Mouse (Mus musculus): Measurements from ENCODE around the gene Paqr3.

The Paqr3 gene

DNA sequence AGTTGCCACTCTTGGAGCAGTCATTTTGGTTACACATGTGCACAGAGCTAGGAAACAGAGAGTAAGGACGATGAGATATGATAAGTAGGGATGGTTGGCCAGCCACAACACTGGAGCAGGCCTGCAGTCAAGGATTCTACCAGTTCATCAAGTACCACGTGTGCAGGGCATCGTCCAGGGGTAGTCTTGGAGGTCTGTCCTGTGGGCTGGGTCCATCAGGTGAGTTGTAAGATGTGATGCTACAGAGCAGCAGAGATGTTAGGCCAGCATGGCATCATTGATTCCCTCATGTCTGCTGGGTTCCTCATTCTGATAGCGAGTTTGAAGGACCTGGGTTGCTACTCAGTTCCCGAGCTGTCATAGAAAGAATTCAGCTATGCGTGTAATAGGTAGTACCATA lies 26.3 kb downstream of the Paqr3 start:
- no peak for DNase-seq (ENCODE audit: low read depth, low spot score)

DNA sequence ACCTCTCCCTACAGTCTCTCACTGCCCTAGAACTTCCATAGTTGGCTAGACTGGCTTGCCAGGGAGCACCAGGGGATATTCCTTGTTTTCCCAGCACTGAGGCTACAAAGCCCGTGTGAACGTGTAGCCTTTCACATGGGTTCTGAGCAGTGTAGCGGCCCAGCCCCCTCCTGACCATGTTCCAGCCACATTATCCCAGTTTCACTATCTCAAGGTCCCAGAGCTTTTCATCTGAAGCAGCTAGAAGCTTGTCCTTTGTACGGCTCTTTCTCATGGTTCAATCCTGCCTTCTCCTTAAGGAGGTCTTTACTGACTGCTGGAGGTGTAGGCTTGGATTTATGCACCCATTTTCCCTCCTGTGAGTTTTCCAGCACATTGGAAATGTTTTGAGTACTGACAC lies 26.9 kb downstream of the Paqr3 start:
- DNase-seq (ENCODE audit: low read depth, low spot score) = no peak

DNA sequence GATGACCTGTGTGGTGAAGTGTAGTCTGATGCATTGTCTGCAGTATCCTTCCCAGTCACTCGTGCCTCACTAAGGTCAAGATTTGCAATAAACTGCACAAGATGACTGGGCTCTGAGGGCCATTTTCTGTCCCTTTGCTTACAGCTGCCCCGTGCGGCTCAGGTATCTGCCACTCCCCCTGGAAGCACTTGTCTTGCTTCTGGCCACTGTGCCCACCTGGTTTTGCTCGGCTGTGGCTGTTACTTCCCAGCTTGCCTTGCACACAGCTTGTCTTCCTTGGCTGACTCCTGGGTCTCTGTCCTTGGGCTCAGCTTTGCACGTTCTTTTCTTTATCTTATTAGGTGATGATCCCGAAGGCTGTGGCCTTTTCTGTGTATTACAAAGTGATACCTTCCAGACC lies 27.7 kb downstream of the Paqr3 start:
- no peak for DNase-seq (ENCODE audit: low read depth, low spot score)

DNA sequence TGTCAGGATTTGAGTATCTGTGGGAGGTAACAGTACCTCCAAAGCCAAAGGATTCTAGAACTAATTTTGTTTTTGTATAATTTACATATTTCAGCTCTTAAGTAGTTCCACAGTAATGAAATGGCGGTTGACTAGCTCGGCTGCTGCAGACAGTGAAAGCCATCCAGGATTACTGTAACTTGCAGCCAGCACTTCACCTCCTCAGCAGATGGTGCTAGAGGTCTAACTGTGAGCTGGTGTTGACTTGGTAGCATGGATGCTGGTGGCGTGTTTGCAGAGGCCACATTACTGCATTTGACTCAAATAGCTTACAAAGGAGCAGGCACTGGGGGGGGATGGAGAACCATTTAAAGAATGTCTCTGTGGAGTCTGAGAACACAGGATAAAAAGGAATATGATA lies 29.9 kb downstream of the Paqr3 start:
- peak; percentile 63 for DNase-seq (ENCODE audit: low read depth, low spot score)

DNA sequence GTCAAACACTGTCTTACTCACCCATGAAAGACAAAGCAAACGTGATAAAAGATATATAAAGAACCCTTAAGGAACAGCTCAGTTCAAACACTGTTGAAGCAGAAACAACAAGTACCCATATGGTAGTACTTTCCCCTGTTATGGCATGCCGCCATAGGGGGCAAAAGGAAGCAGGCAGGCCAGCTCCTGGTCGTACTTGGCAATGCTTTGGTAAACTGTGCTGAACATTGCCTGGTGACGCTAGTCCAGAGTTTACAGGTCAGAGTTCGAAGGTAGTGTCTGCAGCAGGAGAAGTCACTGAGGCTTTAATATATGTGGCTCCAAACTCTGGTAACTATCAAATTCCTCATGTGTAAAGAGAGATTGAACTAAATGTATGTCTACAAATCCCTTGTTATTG lies 32.8 kb downstream of the Paqr3 start:
- no peak for DNase-seq (ENCODE audit: low read depth, low spot score)

DNA sequence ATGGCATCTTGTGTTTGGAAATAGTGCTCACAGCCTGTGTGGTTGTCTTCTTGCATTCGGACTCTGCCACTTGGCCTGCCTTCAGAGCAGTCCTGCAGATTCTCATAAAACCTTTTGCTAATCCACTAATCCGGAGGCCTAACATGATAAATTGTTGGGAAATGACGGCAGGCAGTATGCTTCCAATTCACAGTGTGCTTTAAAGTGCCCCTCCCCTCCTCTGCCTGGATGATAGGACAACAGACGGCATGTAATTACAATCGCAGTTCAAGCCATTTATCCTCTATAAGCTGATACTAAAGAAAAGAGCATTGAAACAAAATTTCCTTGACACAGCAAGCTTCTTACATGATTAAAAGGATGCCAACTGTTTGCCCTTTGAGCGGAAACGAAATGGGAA lies 33.7 kb downstream of the Paqr3 start:
- no peak for DNase-seq (ENCODE audit: low read depth, low spot score)

DNA sequence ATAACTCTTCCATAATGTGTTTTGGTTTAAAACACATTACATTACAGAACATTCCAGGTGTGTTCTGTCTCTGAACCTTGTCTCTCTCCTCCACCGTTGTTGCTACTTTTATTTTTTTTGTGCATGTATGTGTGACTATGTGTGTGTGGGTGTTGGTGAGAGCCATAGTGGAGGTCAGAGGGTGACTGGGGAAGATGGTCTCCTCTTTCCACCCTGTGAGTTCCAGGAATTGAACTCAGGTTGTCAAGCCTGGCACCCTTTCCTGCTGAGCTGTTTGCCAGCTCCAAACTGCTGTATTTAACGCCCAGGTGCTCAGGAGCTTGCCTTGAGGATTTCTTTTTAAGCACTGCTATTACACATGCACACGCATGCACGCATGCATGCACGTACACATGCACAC lies 35.2 kb downstream of the Paqr3 start:
- no peak for DNase-seq (ENCODE audit: low read depth, low spot score)

DNA sequence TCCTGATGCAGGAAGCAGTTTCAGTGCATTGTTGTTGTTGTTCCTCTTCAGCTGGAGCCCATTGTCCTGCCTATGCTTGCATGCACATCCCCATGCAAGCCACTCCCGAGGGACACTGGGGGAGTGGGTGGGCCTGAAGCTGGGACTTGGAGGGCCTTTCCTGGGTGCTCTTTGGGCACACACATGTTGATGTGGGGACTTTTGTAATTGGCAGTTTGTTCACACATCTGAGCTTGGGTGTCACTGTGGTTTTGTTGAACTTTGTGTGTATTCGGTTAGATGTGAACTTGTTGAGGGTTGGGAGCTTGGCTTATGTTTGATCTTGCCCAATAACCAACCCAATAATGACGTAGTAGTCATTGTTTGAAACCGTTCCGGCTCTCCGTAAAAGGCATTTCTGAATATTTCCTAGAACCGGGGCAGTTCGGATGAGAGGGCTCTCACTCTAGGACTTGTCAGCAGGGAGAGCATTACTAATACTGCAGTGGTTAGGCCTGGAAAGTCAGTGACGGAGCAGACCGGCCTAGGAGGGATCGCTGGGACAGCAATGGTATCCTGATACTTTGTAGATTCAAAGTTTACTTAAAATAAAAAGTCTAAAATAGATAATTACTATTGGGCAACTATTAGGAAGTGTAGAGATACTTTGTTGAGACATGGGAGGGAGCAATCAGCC lies 35.8 kb downstream of the Paqr3 start:
- DNase-seq (ENCODE audit: low read depth, low spot score) = no peak

DNA sequence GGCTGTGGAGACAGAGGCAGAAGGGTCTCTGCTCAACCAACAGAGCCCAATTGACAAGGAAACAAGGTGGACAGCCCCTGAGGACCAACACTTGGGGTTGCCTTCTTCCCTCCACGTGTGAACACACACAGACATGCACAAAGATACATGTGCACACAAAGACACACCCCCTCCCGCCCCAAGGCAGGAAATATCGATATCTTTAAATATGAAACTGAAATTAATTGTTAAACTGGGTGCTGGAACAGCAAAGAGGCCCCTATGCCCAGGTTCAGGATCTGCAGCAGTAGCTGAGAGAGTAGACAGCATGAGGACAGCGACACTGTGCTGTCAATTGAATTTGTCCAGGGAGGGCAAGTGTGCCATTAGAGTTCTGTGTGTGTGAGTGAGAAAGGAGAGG lies 45.6 kb downstream of the Paqr3 start:
- no peak for DNase-seq (ENCODE audit: low read depth, low spot score)

DNA sequence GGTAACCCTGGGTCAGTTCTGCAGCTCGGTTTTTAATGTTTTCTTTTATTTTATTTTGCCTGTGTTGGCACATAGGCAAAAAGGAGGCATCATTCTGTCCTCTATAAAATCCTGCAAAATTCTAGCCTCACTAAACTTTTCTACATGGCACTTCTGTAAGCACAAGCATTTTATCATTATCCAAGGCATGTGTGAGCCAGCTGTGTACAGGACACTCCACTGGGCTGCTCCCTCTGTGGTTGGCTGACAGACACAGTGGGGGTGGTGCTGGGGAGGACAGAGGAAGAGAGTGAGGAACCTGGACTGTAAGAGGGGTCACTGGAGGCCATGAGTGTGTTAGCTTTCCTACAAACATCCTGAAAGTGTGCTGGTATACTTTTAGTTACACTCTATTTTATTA lies 49.4 kb downstream of the Paqr3 start:
- no peak for DNase-seq (ENCODE audit: low read depth, low spot score)

DNA sequence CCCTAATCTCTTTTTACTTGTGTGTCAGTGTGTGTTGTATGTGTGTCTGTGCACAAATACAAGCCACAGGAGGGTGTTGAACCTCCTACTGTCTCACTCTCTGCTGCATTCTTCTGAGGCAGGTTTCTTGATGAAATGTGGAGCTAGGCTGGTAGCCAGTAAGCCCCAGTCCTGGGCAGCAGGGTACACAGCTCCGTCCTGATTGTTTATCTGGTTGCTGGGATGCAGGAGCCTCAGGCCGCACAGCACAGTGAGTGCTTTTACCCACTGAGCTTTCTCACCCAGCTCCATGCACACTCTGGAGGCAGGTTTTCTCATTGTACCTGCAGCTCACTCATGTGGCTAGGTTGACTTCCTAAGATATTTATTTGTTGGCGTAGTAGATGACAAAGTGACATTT lies 50.5 kb downstream of the Paqr3 start:
- no peak for DNase-seq (ENCODE audit: low read depth, low spot score)

DNA sequence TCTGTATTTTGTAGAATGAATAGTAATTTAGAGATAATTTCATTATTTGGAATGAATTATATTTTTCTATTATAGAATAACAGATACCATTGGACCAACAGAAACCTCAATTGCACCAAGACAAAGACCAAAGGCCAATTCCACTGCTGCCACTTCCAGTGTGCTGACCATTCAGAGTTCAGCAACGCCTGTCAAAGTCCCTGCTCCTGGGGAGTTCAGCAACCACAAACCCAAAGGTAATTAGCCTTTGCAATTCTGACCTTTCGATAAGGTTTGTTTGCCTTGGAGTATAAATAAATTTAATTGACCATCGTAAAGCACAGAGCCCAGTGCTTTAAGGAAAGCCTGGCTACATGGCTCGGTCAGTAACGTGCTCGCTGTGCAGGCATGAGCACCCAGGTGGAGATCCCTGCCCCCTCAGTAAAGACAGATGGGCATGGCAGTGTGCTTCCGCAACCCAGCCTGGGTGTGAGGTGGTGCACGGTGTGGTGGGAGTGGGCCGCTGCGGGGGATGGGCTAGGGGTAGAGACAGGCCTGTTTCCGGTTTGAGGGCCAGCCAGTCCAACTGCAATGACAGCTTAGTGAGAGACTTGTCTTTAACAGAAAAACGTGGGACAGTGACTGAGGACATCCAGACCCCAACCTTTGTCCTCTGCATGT lies 54.5 kb downstream of the Paqr3 start:
- DNase-seq (ENCODE audit: low read depth, low spot score) = no peak

DNA sequence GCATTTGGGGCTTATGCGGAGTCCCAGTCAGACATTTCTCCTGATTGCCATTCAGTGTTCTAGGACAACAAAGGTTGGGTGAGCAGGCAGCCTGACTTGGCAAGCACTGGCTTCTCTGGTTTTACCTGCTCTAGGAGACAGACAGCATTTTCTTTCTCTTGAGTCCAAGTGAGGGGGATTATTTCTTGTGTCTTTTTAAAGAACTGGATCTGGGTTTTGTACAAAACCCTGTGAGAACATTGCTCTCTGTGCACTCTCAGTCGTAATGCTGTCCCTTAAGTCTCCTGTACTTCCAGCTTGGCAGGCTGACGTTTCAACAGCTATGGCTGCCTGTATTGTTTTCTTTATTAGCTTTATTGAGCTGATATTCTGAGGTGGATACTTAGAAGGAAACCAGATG lies 55.0 kb downstream of the Paqr3 start:
- no peak for DNase-seq (ENCODE audit: low read depth, low spot score)

DNA sequence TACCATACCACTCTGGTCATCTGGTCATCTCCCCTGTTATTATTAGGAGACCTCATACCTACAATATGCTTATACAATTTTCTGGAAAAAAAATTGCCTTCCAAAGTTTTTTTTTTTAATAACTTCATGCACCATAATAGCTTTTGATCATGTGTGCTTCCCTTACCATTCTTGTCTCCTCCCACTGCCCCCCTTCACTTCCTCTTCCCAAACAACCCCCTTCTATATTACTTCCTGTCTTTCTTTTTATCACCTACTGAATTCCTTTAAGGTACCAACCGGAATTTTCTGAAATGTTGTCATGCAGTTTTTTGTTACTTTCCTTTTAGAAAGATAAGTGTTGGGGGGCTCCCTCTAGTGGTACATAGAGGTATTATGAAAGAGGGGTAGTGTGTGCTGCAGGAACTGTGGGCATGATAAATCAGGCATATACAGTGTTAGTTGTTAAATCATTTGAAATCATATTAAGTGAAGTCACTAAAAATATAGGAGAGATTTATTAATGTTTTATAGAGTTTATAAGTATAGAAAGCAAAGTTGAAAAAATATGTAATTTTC lies 55.8 kb downstream of the Paqr3 start:
- peak; percentile 47 for DNase-seq (ENCODE audit: low read depth, low spot score)

DNA sequence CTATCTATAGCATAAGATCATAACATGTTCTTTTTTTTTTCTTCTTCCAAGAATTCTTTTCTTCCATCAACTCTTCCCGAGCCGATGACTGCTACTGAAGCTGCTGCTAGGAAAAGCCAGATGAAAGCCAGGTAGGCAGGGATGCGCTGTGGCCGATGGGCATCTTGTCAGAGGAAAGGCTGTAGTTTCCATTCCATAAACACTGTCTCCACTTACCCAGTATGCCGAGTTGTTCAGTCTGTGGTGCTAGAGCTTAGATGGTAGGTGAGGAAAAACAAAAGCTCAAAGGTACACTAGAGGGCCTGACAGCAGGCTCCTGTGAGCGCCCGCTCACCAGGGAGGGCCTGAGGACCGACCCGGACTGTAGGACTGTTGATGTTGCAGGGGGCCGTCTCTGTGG lies 56.6 kb downstream of the Paqr3 start:
- no peak for DNase-seq (ENCODE audit: low read depth, low spot score)

DNA sequence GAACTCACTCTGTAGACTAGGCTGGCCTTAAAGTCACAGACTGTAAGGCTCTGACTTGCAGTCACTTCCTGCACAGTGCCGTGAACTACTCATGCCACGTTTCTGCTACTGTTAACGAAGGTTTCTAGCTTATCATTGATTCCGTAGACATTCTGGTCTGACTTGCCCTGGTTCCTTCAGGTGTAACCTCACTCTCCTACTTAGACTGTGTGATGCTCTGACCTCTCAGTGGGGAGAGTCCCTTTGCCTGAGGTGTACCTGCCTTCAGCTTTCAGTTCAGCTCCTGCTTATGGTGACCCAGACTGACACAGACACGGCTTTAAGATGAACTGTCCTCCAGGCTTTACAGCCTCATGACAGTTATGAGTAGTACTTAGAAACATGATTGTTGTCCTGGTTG lies 57.2 kb downstream of the Paqr3 start:
- no peak for DNase-seq (ENCODE audit: low read depth, low spot score)

DNA sequence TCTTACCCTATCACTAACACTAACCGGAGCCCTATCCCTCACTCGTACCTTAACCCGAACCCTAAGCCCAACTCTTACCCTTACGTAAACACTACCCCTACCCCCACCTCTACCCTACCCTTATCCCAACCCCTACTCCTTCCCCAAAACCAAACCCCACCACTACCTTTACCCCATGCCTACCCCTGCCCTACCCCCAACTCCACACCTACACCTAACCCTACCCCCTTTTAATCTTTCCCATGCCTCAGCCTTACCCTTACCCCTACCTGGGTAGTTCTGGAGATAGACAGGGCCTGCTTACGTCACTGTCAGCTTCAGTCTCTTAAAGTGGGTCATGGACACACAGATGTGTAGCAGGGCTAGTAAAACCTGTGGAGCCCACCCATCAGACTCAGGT lies 62.5 kb downstream of the Paqr3 start:
- no peak for DNase-seq (ENCODE audit: low read depth, low spot score)

DNA sequence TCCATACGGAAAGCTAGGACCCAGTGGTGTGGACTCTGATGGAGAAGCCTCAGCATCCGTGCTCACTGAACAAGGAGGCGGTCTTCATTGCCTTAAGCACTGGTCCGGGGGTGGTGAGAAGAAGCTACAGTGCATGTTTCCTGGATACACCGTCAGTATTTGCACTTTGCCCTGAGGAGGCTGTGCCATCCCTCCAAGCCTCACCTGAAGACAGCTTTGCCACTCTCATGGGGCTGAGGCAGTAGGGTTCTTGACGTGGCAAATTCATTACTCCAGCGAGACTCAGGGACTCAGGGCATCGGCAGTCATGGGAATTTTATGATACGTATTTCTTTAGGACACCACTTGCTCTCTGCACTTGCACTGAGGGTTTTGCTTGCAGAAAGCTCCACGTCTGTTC lies 64.7 kb downstream of the Paqr3 start:
- no peak for DNase-seq (ENCODE audit: low read depth, low spot score)

DNA sequence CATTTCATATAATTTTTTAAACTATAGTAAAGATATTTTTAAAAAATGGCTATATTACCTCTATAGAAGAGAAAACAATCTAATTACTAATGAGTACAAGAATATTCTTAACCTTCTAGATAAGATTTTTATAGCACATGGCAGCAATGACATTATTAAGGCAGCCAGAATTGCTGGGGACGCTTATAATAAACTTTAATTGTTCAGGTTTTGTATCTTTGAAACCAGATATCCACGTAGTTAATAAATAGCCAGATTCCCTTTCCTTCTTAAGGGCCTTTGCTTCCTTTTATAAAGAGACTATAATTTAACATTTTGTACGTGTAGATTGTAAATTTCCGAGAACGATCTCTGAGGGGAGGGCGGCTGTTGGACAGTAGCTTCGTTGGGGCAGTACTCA lies 66.1 kb downstream of the Paqr3 start:
- DNase-seq (ENCODE audit: low read depth, low spot score) = no peak

All from telencephalon, adult 2 months (tissue).